Mouse (Mus musculus) heart, adult 2 months (tissue): ENCODE data around the gene Cyp2b19. TPM values are rescaled to one million over a fixed set of nuclear protein-coding genes. Genes with fewer than 3 reads are reported as not detected.

Source experiments
- DNase-seq, 2 experiments: peaks; one replicate each; pipeline ENCODE4 v3.0.0; 2021
- H3K27ac ChIP-seq: fragments of 200-600 bp; 2 replicates; pipeline ENCODE4 v1.8.1; 2022
- H3K27me3 ChIP-seq: fragments of 200-500 bp; 2 replicates; pipeline ENCODE4 v1.6.1; 2012; ENCODE audit warnings: mild to moderate bottlenecking, low read length, inconsistent platforms, mixed read lengths; ENCODE audit not compliant: control insufficient read depth, insufficient read depth
- H3K36me3 ChIP-seq: fragments of 200-500 bp; 2 replicates; pipeline ENCODE4 v1.6.1; 2012; ENCODE audit warnings: low read length, inconsistent platforms; ENCODE audit not compliant: control insufficient read depth, insufficient read depth
- H3K4me1 ChIP-seq: fragments of 200-500 bp; 2 replicates; pipeline ENCODE4 v1.6.1; 2011; ENCODE audit warnings: low read length; ENCODE audit not compliant: control insufficient read depth, insufficient read depth
- H3K4me3 ChIP-seq: fragments of 200-600 bp; 2 replicates; pipeline ENCODE4 v1.8.1; 2022
- H3K79me2 ChIP-seq: fragments of 200-500 bp; replicated peaks from 2 replicates; pipeline ENCODE4 v1.6.1; 2012; ENCODE audit warnings: mild to moderate bottlenecking, inconsistent platforms, low read length, moderate library complexity, mixed read lengths; ENCODE audit not compliant: control insufficient read depth, insufficient read depth
- H3K9ac ChIP-seq: fragments of 200-500 bp; 2 replicates; pipeline ENCODE4 v1.6.1; 2012; ENCODE audit warnings: low read depth, mild to moderate bottlenecking, control low read depth, inconsistent platforms, low read length, mixed read lengths
- CTCF ChIP-seq: fragments of 200-600 bp; IDR thresholded peaks from 2 replicates; pipeline ENCODE4 v1.8.1; 2022; ENCODE audit warnings: antibody characterized with exemption, mild to moderate bottlenecking, moderate library complexity
- EP300 ChIP-seq: fragments of 200-500 bp; IDR thresholded peaks from 2 replicates; pipeline ENCODE4 v1.6.1; 2011; ENCODE audit warnings: low read depth, low read length, control low read depth; ENCODE audit not compliant: insufficient read depth
- POLR2A ChIP-seq: fragments of 200-500 bp; IDR thresholded peaks from 2 replicates; pipeline ENCODE4 v1.6.1; 2011; ENCODE audit warnings: mild to moderate bottlenecking, low read depth, low read length, control low read depth; ENCODE audit not compliant: insufficient read depth
- WGBS: fragments of 180-500 bp; shearing (Covaris S2); methylation state at CpG from one replicate; pipeline ENCODE4 v1.1.7; 2018; 5-methylcytosine and 5-hydroxymethylcytosine counted together
- intact Hi-C: fragments of 180-260 bp; cut with DNase I; formaldehyde crosslinking; loops from one replicate; pipeline ENCODE4 v1.15.1; 2025
- polyA plus RNA-seq: library from polyadenylated mRNA; depleted of rRNA; stranded (reverse); fragments of >200 nt; gene quantifications from 2 replicates; pipeline ENCODE4 v1.2.3, GENCODE M21; 2012; rRNA removed
- total RNA-seq, 2 experiments: library from RNA; stranded (reverse); gene quantifications; 2 replicates each; pipeline ENCODE4 v1.2.3; 2021

The Cyp2b19 gene
- total and polyA plus RNA-seq, 3 experiments, result not detected

DNA sequence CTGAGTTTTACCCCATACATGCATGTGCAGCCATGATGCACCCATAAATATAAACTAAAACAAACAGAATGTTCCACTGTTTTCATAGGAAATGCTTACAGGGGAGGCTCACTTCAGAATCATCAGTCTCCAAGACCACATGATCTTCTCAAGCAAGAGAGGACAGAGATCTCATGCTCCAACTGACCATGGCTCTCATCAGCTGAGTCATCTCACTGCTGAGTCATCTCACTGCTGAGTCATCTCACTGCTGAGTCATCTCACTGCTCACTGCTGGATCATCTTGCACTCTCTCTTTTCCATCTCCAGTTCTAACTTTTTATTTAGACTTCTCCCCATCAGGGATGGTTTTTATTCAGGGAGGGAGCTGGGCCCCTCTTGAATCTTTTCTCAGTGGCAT lies 43.2 kb downstream of the Cyp2b19 start:
- H3K4me1 ChIP-seq, result no peaks in the 10 kb centered on the region

DNA sequence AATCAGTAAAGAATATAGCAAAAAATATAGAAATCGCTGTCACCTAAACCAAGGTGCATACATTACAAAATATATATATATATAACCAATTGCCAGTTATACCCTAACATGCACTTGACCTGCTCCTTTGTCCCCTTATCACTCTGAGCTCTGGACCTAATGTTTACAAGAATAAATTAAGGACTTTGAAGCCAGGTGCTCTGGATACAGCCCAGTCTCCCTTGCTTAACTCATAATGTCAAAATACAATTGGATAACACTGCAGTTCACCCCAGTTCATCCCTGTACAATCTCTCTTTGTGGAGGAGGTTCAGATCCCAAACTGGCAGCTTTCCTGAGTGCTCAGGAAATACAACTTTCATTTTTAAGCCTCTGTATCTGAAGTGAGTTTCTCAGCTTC lies 44.1 kb downstream of the Cyp2b19 start:
- Histone ChIP-seq H3K27me3 (no peaks in the 10 kb centered on the region), H3K36me3 (no peaks in the 10 kb centered on the region), H3K79me2 (no peaks in the 10 kb centered on the region), H3K4me1 (no peaks in the 10 kb centered on the region), H3K27ac (no peak overlapping the region), H3K9ac (no peak overlapping the region), H3K4me3 (no peak overlapping the region)
- DNase-seq, result no peak
- 81% methylated on average over 1 of the region's 1 CpGs for WGBS
- intact Hi-C loops, result no loop called here
- TF ChIP-seq POLR2A, result no peak

More for the DNA sequence above, 43.2 kb downstream of the Cyp2b19 start:
- no peak overlapping the region for H3K4me3 ChIP-seq
- no peak overlapping the region for H3K27ac ChIP-seq
- H3K9ac ChIP-seq, result no peak overlapping the region
- no peaks in the 10 kb centered on the region for H3K36me3 ChIP-seq
- no peaks in the 10 kb centered on the region for H3K79me2 ChIP-seq
- H3K27me3 ChIP-seq, result no peaks in the 10 kb centered on the region
- intact Hi-C loops, result no loop called here
- DNase-seq, result no peak
- TF ChIP-seq POLR2A, result no peak
- no peak for TF ChIP-seq EP300
- no peak for TF ChIP-seq CTCF

DNA sequence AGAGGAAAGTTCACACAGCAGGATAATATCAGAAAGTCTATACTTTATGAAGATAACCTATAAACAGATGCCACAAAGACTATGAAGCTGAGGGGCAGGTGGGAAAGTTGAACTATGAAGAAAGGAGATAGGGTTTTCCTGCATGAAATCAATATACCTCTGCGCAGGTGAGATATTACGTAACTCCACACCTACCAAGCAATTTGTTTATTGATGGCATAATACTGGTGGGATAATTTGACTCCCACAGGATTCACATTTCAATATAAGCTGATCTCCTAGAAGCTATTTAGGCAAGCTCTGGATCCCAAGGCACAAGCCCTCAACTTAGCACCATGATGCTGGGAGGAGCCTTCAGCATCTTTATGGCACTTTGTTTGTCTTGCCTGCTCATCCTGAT lies 51.6 kb downstream of the Cyp2b19 start, which contains the start of gene Cyp2g1:
Gene Cyp2g1 (plus strand): TSS at position 301 of the 400 bp plus-strand sequence.
- Histone ChIP-seq H3K36me3 (no peaks in the 10 kb centered on the region), H3K4me1 (no peaks in the 10 kb centered on the region), H3K27ac (no peak within 1 kb of the TSS), H3K79me2 (no peaks in the 10 kb centered on the region), H3K9ac (no peak within 1 kb of the TSS), H3K4me3 (no peak within 1 kb of the TSS), H3K27me3 (no peaks in the 10 kb centered on the region)
- TF ChIP-seq EP300 (no peak), POLR2A (no peak), CTCF (no peak)
- DNase-seq, result no peak
- intact Hi-C loops, result no loop called here
- WGBS, result 75% methylated on average over 2 of the region's 2 CpGs

Other genes starting within 250 kb of the Cyp2b19 start
- not detected for gene Nlrp9a, start 222.1 kb upstream of the Cyp2b19 start, total RNA-seq
- not detected in 2 replicates for gene Nlrp9a, start 222.1 kb upstream of the Cyp2b19 start, polyA plus RNA-seq
- gene Vmn1r185, start 138.7 kb upstream of the Cyp2b19 start, total RNA-seq, result not detected
- not detected in 2 replicates for gene Vmn1r185, start 138.7 kb upstream of the Cyp2b19 start, polyA plus RNA-seq
- not detected for gene Cyp2b23, start 70.7 kb upstream of the Cyp2b19 start, total RNA-seq
- not detected in 2 replicates for gene Cyp2b23, start 70.7 kb upstream of the Cyp2b19 start, polyA plus RNA-seq
- not detected for gene Cyp2g1, start 51.8 kb downstream of the Cyp2b19 start, total RNA-seq
- gene Cyp2g1, start 51.8 kb downstream of the Cyp2b19 start, polyA plus RNA-seq, result not detected in 2 replicates
- gene Cyp2a5, start 78.2 kb downstream of the Cyp2b19 start, total RNA-seq, result not detected
- gene Cyp2a5, start 78.2 kb downstream of the Cyp2b19 start, polyA plus RNA-seq, result 0.64 and 35.7 TPM in 2 replicates
- not detected for gene Cyp2a22, start 182.2 kb downstream of the Cyp2b19 start, total RNA-seq
- not detected in 2 replicates for gene Cyp2a22, start 182.2 kb downstream of the Cyp2b19 start, polyA plus RNA-seq